Mouse (Mus musculus): ENCODE results near the gene BC016579.

BC016579 gene

DNA sequence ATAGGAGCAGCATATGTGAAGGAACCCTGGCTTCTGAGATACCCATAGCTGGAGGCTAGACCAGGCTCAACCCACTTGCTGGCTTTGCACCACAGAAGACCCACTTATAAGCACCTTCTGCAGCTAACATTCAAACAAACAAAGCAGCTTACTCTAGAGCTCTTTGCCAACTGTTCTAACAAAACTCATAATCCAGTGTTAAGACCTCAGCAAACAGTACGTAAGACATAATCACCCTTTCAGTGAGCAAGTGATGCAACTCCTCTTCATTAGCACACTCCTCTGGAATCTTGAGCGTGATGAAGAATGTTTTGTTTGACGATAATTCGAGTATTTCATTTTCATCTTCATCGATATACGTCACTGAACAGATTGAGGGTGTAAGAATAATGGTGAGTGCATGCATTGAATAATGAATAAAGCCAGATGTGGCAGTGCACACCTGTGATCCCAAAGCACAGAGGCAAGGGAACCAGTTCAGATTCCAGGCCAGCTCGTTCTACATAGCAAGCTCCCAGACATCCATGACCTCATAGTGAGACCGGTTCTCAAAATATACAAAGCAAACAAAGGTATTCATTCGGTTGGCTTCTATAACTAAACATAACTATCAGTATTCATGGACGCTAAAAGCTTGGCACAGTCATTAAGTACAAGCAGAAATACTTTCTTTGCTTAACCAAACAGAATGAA lies 13.7 kb downstream of the BC016579 start:
- DNase-seq: no peak

DNA sequence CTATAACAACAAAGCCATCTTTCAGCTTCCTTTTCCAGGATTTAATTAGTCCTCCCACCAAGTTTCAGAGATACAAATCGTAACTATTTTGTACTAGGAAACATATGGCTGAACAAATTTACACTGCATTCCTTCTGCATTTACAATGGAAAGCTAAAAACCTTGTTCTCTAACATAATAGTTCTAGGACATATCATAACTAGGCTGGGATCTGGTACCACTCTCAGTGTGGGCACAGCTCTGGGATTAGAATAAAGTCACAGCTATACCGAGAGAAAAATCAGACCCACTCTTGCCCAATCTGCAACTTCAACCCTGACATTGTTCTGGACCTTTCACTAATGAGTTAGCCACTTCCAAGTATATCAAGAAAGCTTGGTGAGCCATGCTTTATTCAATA lies 18.0 kb downstream of the BC016579 start:
- no peak for DNase-seq

DNA sequence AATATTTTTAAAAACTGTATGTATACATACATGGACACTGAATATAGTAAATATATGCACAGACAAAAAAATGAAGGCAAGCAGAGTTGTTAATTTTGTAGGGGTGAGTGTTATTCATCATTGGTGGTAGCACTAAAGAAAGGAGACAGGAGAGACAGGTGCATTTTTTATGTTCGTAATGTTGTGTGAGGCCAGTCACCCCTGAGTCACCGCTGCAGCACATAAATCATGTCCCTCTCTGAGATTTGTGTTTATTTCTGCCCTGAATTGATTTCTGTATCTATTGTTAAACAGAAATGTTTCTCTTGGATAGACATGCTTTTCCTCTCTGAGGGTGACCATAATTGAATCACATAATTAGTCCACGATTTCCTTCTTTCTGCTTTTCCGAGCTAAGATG lies 21.4 kb downstream of the BC016579 start:
- DNase-seq: no peak

DNA sequence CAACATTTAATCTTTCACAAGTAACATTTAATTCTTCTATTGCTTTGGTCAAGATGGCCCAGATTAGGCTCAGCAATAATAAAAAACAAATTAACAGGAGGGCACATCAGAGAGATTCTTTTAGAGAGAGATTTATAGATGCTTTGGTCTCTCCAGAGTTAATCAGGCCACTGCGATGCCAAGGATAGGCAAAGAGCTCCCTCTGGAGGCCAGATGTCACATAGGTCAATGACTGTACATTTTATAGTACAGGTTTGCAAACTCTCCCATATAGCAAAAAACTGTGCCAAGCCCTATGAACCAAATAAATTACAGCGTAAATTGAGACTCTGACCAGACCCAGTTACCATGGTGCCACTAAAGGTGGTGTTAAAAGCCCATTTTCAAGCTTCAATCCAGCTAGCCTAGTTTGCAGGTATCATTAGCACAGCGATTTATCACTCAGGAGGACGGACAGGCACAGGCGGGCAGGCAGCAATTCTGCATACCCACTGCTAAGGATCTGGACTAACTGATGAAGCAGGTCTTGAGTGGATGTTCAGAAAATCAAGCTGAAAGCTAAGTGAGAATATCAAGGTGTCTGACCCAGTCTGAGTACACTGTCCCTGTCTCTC lies 23.4 kb downstream of the BC016579 start:
- DNase-seq: peak in 1 of 2 experiments; percentile 77

DNA sequence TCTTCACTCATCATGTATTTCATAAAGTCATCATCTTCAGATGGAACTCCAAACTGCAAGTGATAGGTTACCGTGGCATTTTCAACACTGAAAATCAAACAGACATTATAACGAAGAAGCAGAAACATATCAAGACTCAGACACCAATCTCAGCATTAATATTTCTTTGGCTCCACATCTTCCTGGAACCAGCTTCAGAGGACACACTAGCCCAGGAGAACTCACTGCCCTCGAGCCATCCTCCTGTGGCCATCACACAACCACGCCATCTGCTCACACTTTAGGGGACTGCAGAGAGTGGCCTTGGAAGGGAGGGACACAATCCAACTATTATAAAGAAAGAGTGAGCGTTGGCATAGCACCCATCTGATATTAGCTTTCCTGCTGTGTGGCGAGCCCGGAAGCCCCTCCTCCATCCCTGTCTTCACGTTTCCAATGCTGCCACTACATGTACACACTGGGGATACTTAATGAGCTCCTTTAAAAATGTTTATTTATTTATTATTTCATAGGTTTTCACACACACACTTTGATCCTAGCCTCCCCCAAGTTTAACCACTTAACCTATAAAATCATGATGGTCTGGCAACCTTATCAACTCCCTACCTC lies 24.3 kb downstream of the BC016579 start:
- DNase-seq: peak; percentile 11 to 43

DNA sequence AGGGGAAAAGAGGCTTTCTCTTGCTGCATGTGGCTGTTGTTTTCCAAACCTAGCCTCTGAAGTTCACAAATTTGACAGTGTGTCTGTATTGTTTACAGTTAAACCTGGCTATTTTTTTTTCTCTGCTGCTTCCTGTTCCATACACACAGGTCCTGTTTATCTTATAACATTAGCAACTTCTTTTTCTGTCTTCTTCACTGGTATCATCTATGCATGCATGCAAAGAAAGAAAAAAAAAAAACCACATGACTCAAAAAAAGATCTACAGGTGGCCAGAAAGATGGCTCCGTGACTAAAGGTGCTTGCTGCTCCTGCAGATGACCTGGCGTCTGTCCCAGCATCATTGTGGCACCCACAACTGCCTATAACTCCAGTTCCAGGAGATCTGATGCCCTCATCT lies 28.5 kb downstream of the BC016579 start:
- no peak for DNase-seq

DNA sequence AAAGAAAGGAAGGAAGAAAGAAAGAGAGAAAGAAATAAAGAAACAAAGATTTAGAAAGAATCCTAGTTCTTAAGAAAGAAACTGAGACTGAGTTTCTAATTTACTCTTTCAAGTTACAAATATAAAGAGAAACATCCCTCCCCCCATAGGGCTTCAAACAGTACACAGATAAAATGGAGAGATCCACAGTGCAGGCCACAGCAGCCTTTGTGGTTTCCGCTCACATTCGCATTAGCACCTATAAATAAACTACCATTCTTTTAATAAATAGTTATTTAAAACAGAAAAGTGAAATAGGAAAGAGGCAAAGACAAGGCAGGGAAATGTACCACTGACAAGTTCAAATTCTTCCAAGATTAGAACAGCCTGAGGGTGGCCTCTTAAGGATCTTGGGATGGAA lies 29.1 kb downstream of the BC016579 start:
- no peak for DNase-seq

DNA sequence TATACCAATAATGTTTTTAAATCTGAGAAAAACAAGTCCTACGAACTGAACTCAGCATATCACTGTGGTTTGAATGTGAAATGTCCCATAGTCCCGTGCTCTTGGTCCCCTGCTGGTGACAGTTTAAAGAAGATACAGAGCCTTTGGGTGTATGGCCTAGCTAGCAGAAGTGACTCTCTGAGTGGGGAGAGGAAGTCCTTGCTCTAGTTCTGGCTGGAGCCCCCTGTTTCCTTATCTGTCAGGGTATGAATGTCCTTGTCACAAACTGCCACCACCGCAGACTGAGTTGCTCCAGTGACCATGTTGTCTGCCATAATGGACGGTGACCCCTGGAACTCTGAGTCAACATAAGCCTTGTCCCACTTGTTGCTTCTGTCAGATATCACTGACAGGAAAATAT lies 30.6 kb downstream of the BC016579 start:
- no peak for DNase-seq

DNA sequence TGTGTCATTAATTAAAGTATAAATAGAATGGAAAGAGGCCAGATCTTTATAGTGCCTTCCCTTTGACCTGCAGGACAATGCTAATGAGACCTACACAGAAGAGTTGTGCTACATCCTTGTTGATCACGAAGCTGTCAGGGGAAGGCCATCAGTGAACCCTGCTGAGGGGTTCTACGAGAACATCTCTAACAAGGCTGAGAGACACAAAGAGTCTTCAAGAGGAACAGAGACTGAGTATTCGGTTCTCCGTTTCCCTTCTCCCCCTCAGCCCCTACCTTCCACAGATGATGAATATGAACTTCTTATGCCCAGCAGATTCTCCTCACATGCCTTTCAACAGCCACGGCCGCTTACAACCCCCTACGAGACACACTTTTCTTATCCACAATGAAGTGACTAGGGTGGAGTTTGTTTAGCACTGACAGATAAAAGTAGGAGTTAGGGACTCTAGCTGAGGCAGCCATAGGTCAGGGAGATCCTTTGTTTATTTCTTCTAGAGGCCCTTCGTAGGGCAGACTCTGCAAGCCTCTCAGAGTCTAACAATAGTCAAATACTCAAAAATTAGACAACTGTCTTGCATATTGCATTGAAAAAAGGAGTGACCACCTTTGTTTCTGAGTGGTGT lies 34.0 kb downstream of the BC016579 start:
- no peak for DNase-seq

DNA sequence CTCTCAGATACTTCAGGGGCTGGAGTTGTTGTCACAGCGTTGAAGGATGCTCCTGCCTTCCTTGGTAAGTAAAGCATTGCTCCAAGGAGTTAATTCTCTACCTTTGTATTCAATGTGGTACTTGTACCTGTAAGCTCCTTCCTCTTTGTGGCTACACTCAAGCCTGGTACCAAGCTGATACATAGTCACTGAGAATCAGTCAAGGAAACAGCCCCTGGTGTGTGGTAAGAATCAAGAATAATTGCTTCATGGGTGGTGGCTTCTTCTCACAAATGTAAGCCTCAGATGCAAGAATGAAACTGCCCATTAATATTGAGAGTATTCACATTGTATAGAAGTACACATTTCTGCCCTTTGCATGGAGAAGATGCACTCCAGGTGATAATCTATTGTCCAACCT lies 37.9 kb downstream of the BC016579 start:
- no peak for DNase-seq

DNA sequence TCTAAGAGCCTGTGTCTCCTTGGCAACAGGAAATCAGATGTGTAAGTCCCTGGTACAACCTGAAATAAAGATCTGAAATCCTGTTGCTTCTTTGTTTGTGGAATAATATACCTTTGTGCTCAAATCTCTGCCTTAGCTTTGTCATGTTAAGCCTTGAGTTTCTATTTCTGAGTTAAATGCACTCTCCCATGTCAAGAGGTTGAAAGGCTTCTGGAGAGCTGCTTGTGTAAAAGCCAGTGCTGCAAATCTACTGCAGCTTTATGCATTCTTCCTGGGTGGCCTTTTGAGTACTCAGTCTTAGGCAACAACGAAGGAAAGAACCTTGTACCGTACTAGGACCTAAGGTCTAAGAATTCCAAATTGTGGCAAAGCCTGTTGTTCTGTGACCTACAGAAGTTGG lies 40.6 kb downstream of the BC016579 start:
- DNase-seq: no peak

DNA sequence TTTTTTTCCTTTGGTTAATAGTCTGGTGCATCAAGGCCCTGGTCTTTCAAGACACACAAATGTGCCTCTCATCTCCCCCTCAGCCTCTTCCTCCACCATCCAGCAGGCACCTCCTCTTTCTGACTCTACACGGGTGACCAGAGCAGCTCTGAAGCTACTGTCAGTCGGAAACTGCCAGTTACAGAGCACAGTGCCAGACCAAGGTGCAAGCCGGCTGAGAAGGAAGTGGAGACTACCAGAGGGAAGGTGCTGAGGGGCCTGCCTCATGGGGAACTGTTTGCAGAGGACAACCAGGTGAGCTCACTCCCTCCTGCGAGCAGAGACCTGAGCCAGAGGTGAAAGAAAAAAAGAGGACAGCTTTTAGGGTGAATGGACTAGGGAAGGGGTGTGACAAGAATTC lies 43.6 kb downstream of the BC016579 start, which contains the start of gene Gcsam:
Gene Gcsam, plus strand, starts transcription at position 114 of the 400 bp plus-strand sequence.
- no peak for DNase-seq

DNA sequence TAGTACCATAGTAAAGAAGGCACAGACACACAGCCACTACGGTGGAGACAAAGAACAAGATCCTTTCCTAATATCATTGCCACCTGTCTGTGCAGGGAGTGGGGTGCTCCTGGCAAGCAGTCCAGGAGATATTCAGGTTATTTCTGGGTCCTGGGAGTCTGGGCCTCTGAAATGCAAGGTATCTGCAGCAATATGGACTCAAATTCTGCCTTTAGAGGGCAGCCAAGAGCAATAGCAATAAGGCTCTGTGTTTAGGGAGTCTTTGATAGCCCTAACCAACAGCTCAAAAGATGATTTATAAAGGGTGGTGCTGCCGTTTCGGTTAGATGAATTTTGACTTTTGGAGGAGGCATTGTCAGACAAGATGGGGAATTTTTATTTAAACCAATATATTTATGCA lies 44.6 kb downstream of the BC016579 start:
- DNase-seq: peak in 1 of 2 experiments; percentile 47

DNA sequence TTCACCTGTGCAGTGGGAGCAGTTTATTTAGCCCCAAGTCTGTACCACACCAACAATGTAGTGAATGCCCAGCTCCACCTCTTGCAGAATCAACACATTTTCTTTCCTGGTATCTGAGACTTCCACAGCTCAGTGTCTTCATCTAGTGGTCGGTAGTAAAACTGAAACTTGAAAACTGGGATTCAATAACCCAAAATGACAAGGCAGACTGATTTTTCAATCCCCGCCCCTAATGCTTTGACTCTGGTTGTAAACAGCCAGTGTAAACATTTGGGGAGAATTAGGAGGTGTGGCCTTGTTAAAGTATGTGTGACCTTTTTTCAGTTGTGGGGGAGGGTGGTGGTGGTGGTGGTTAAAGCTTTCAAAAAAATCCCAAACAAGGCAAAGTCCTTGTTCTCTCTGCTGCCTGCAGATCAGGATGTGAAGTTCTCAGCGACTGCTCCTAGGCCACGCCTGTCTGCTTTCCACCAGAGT lies 45.4 kb downstream of the BC016579 start:
- DNase-seq: peak; percentile 29 to 42

DNA sequence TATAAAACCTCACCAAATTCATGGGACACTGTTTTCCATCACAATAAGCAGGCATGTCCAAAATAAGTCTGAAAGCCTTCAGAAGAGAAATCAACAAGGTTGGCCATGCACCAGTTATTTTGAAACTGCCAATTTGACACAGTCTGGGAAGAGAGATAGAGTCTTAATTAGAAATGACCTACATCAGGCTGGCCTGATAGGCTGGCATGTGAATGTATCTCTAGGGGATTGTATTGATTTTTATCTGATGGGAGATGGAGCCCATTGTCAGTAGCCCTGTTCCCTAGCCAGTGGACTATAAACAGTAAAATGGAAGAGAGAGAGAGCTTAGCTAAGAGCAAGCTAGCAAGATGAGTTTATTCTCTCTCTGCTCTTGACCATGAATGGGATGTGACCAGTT lies 58.4 kb downstream of the BC016579 start:
- no peak for DNase-seq

DNA sequence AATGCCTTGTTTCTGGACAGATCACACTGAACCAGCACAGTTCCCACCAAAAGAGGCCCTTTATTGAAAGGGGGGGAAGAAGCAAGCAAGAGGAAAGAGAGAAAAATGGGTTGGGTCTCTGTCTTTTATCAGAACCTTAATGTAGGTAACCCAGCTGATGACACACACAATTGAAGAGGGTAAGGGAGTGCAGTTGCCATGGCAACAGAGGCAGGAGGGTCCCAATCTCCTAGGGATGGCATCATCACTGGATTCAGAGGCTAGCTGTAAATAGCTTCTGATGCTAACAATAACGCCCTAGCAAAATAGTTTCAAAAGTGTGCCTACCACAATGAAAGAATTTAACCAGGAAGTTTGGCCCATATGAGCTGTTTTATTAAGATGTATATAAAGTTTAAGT lies 60.2 kb downstream of the BC016579 start:
- no peak for DNase-seq

DNA sequence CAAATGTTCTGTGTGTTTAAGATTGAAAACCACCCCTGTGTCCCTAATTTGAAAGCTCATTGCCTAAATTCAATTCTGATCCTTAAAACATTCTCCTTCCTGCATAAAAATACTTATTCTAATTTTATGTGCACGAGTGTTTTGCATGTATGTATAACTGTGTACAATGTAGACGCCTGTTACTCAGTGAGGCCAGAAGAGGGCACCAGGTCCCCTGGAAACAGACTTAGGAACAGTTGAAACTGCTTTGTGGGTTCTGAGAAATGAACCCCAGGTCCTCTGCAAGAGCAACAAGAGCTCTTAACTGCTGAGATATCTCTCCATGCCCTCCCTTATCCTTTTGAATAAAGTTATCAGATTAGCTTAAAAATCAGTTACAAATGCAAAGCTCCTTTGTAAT lies 71.4 kb downstream of the BC016579 start:
- DNase-seq: peak in 1 of 2 experiments; percentile 34

DNA sequence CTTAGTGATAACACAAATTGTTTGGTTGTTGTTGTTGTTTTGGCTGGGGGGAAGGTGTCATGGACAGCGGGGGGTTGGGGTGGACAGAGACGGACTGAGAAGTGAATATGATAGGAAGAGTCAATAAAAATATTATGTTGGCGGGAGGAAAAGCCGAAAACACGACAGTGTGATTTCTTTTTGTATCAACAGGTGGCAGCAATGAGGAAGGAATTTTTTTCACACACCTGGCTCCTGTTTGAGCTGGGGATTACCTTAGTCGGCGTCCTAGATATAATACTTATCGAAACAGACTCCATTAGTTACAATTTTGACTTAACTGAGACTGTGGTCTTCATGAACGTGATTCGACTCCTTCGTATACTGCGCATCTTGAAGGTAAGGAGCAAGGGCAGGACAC lies 74.0 kb downstream of the BC016579 start:
- DNase-seq: no peak
